Mouse (Mus musculus) stomach, embryonic 16.5 days (tissue): ENCODE data around the gene Prss8. TPM values are rescaled to one million over a fixed set of nuclear protein-coding genes. Genes with fewer than 3 reads are reported as not detected.

Experiments
- ATAC-seq: fragments of 200-750 bp; cut with Nextera tagmentation; 2 replicates; pipeline ENCODE4 v1.8.0; 2017; ENCODE audit warnings: moderate number of reproducible peaks, moderate TSS enrichment; ENCODE audit not compliant: insufficient read depth, low FRiP score
- H3K27ac ChIP-seq: fragments of 300-500 bp; sonication (generic); 2 replicates; pipeline ENCODE4 v1.5.1; 2014; ENCODE audit warnings: low read length
- H3K27me3 ChIP-seq: fragments of 300-500 bp; sonication (generic); 2 replicates; pipeline ENCODE4 v1.6.1; 2014; ENCODE audit warnings: low read length, control low read depth, mixed read lengths; ENCODE audit not compliant: control insufficient read depth, insufficient read depth
- H3K36me3 ChIP-seq: fragments of 300-500 bp; sonication (generic); 2 replicates; pipeline ENCODE4 v1.6.1; 2014; ENCODE audit warnings: low read length; ENCODE audit not compliant: control insufficient read depth, insufficient read depth
- H3K4me1 ChIP-seq: fragments of 300-500 bp; sonication (generic); 2 replicates; pipeline ENCODE4 v1.6.1; 2014; ENCODE audit warnings: low read length, control low read depth, mixed read lengths; ENCODE audit not compliant: control insufficient read depth, insufficient read depth
- H3K4me2 ChIP-seq: fragments of 300-500 bp; sonication (generic); 2 replicates; pipeline ENCODE4 v1.6.1; 2014; ENCODE audit warnings: low read depth, low read length, mixed read lengths
- H3K4me3 ChIP-seq: fragments of 300-500 bp; sonication (generic); replicated peaks from 2 replicates; pipeline ENCODE4 v1.5.1; 2014; ENCODE audit warnings: mild to moderate bottlenecking, low read length
- H3K9ac ChIP-seq: fragments of 300-500 bp; sonication (generic); 2 replicates; pipeline ENCODE4 v1.6.1; 2014; ENCODE audit warnings: low read length
- H3K9me3 ChIP-seq: fragments of 300-500 bp; sonication (generic); replicated peaks from 2 replicates; pipeline ENCODE4 v1.6.1; 2016; ENCODE audit warnings: low read length, control low read depth; ENCODE audit not compliant: control insufficient read depth
- WGBS: fragments of 180-500 bp; shearing (Covaris S2); extraction: QIAGEN DNeasy Blood & Tissue Kit; methylation state at CpG from one replicate; pipeline ENCODE4 v1.1.7; 2014; 5-methylcytosine and 5-hydroxymethylcytosine counted together
- polyA plus RNA-seq: library from polyadenylated mRNA; unstranded; fragments of >200 nt; fragmentation: Nextera tagmentation; extraction: Ambion mirVana; gene quantifications from 2 replicates; pipeline ENCODE4 v1.2.1, GENCODE M21; 2015

The Prss8 gene
- polyA plus RNA-seq, 1 experiment from 2014 or later, result 63.8 TPM

DNA sequence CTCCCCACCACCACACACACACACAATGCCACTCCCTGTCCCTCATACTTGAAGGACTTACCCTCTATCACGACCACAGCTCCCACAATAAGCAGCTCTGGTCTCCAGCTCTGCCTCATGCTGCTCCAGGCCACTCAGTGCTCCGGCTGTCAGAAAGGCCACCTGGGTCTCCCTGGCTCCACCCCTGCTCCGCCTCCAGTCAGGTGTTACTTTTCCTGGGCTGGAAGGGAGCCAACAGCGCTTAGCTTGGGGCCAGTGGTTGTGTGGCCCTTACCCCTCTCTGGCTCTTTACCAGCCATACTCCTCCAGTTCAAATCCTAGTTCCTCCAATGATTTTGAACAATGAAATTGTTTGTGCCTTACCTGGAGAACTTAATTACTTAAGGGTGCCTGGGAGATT lies 39.1 kb downstream of the Prss8 start, which contains the start of gene Prss53:
Prss53 (minus strand) TSS at position 173 of the 400 bp plus-strand sequence.
- Histone ChIP-seq H3K4me2 (no peak within 1 kb of the TSS), H3K9me3 (no peaks in the 10 kb centered on the region), H3K27me3 (no peaks in the 10 kb centered on the region), H3K4me3 (no peak within 1 kb of the TSS), H3K9ac (no peak within 1 kb of the TSS), H3K36me3 (0 out of 2 replicates have a peak, but pooled peaks cover 5% of the 10 kb centered on the region), H3K4me1 (peaks cover 7% of the 10 kb centered on the region), H3K27ac (no peak within 1 kb of the TSS)
- ATAC-seq, result peak; percentile 8; the same call in 1 of the 2 replicates
- WGBS, result 26% methylated on average over 4 of the region's 4 CpGs

DNA sequence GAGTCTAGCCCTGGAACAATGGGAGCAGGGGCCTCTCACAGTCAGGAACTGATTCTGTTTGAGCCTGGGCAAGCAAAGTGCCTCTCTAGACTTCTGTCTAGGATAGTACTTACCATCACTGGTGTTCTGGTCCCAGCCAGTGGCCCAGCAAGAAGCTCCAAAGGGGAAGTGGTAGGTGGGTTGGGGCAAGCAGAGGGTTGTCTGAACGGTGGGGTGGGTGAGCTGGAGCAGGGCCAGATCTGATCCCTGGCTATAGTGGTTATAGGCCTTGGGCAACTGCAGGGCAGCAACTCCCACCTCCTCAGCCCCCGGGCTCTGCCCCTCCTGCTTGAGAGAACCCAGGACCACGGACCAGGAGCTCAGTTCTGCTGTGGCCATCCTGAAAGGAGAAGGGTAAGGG lies 41.1 kb downstream of the Prss8 start:
- no peak overlapping the region for H3K27ac ChIP-seq
- H3K36me3 ChIP-seq, result 0 out of 2 replicates have a peak, but pooled peaks cover 10% of the 10 kb centered on the region
- ATAC-seq, result no peak
- H3K27me3 ChIP-seq, result no peaks in the 10 kb centered on the region
- WGBS, result 62% methylated on average over 3 of the region's 3 CpGs
- peaks cover 5% of the 10 kb centered on the region for H3K4me1 ChIP-seq
- no peak overlapping the region for H3K4me2 ChIP-seq
- H3K9ac ChIP-seq, result no peak overlapping the region
- H3K4me3 ChIP-seq, result no peak overlapping the region
- no peaks in the 10 kb centered on the region for H3K9me3 ChIP-seq

DNA sequence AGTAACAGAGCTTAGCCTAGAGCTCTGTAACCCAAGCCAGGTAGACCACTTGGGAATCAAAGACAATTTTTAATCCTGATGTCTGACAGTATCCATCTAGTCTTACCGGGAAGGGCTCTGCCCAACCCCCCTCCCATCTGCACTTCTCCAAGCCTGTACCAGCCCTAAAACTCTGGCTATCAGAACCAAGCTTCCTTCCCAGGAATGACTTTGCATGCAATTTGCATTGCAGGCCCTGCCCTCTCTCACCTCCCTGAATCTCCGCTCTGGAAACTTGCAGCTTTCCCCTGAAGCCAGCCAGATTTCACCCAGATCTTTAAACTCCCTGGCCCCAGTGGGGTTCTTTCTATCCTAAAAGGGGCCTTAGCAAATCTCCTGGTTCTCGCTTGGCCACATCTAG lies 42.1 kb downstream of the Prss8 start:
- peaks cover 9% of the 10 kb centered on the region for H3K4me1 ChIP-seq
- ATAC-seq, result no peak
- H3K36me3 ChIP-seq, result peaks cover 11% of the 10 kb centered on the region
- H3K27me3 ChIP-seq, result no peaks in the 10 kb centered on the region
- H3K4me3 ChIP-seq, result no peak overlapping the region
- H3K4me2 ChIP-seq, result no peak overlapping the region
- WGBS, result 72% methylated on average over 3 of the region's 3 CpGs
- no peak overlapping the region for H3K9ac ChIP-seq
- no peak overlapping the region for H3K27ac ChIP-seq
- H3K9me3 ChIP-seq, result no peaks in the 10 kb centered on the region

DNA sequence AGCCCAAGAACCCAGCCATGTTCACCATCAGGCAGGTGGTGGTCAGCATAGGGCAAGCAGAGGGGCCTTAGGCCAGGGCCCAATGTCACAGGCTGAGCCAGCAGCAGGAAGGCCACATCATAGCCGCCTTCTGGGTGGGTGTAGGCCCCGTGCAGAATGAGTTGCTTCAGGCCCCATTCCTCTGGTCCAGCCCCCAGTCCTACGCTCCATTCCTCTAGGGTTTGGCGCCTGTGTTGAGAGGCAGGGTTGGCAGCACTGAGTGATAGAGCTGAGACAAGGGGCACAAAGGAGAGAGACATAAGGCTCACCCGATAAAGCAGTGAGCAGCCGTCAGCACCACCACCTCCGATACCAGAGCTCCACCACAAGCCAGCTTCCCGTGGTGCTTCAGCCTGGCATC lies 42.7 kb downstream of the Prss8 start:
- ATAC-seq, result no peak
- Histone ChIP-seq H3K27me3 (no peaks in the 10 kb centered on the region), H3K4me1 (peaks cover 9% of the 10 kb centered on the region), H3K9me3 (no peaks in the 10 kb centered on the region), H3K4me2 (no peak overlapping the region), H3K27ac (no peak overlapping the region), H3K4me3 (no peak overlapping the region), H3K36me3 (peaks cover 14% of the 10 kb centered on the region), H3K9ac (no peak overlapping the region)
- WGBS, result 84% methylated on average over 8 of the region's 8 CpGs

DNA sequence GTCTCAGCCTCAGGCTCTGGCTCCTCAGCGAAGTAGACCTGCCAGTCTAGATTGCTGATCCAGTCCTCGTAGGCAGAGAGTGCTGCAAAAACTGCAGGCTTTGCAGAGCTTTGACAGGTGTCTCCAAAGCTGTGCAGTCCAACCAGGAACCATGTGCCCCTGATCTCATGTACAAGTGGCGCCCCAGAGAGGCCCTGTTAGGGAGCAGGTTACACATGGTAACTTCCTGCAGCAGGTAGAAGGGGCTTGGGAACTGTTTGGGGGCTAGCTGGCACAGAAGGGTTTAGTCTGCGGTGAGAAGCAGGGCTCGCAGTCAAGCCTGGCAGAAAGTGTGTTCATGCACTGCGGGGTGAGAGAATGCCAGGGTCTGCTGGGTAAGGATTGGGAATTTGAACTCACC lies 43.4 kb downstream of the Prss8 start:
- Histone ChIP-seq H3K4me3 (no peak overlapping the region), H3K27me3 (no peaks in the 10 kb centered on the region), H3K4me1 (peaks cover 9% of the 10 kb centered on the region), H3K27ac (no peak overlapping the region), H3K36me3 (peaks cover 20% of the 10 kb centered on the region), H3K9me3 (no peaks in the 10 kb centered on the region), H3K4me2 (no peak overlapping the region), H3K9ac (no peak overlapping the region)
- ATAC-seq, result no peak
- WGBS, result 87% methylated on average over 6 of the region's 6 CpGs

DNA sequence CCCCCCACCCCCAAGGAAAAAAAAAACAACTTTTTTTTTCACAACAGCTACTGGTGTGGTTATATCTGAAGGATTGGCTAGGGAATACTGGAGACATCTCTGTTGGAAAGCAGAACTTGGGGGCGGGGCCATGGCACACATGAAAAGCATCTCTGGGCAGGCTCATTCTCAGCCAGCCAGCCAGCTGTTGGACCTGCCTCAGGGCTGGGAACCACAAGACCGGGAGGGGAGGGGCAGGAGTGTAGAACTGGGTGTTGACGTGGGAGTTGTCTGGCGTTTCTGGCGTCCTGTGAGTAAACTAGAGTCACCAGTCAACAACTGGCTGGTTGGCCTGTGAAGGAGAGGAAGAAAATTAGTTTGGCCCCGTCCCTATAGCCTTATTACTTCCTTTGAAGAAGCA lies 44.0 kb downstream of the Prss8 start:
- Histone ChIP-seq H3K27me3 (no peaks in the 10 kb centered on the region), H3K36me3 (peaks cover 26% of the 10 kb centered on the region), H3K4me2 (no peak overlapping the region), H3K9me3 (no peaks in the 10 kb centered on the region), H3K4me1 (peaks cover 9% of the 10 kb centered on the region), H3K9ac (no peak overlapping the region), H3K4me3 (no peak overlapping the region), H3K27ac (no peak overlapping the region)
- WGBS, result 60% methylated on average over 6 of the region's 6 CpGs
- no peak for ATAC-seq

DNA sequence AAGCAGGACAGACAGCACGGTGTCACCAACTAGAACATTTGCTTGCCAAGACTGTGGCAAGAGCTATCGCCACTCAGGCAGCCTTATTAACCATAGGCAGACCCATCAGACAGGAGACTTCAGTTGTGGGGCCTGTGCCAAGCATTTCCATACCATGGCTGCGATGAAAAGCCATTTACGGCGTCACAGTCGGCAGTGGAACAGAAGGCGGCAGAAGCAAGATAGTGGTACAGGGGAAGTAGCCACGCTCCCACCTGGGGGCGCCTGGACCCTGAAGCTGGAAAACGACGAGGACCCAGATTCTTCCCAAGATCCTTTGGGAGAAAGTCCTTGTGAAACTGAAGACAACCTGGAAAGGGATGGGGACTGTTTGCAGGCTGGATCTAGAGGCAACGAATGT lies 49.5 kb downstream of the Prss8 start:
- Histone ChIP-seq H3K9me3 (no peaks in the 10 kb centered on the region), H3K4me1 (peaks cover 16% of the 10 kb centered on the region), H3K27me3 (no peaks in the 10 kb centered on the region), H3K9ac (no peak overlapping the region), H3K27ac (no peak overlapping the region), H3K4me3 (no peak overlapping the region), H3K4me2 (no peak overlapping the region), H3K36me3 (peaks cover 43% of the 10 kb centered on the region)
- no peak for ATAC-seq
- WGBS, result 82% methylated on average over 12 of the region's 12 CpGs

DNA sequence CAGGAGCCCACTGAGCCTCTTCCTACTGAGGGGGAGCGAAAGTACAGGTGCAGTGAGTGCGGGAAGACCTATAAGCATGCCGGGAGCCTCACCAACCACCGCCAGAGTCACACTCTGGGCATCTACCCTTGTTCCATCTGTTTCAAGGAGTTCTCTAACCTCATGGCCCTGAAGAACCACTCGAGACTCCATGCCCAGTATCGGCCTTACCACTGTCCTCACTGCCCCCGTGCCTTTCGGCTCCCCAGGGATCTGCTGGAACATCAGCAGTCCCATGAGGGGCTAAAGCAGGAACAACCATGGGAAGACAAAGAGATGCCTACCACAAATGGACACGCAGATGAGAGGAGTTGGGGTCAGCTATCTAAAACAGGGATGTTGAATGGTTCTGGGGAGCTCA lies 50.6 kb downstream of the Prss8 start:
- Histone ChIP-seq H3K9ac (no peak overlapping the region), H3K27me3 (no peaks in the 10 kb centered on the region), H3K4me1 (peaks cover 19% of the 10 kb centered on the region), H3K9me3 (no peaks in the 10 kb centered on the region), H3K4me2 (no peak overlapping the region), H3K27ac (no peak overlapping the region), H3K36me3 (peaks cover 40% of the 10 kb centered on the region), H3K4me3 (no peak overlapping the region)
- ATAC-seq, result no peak
- 94% methylated on average over 9 of the region's 9 CpGs for WGBS

DNA sequence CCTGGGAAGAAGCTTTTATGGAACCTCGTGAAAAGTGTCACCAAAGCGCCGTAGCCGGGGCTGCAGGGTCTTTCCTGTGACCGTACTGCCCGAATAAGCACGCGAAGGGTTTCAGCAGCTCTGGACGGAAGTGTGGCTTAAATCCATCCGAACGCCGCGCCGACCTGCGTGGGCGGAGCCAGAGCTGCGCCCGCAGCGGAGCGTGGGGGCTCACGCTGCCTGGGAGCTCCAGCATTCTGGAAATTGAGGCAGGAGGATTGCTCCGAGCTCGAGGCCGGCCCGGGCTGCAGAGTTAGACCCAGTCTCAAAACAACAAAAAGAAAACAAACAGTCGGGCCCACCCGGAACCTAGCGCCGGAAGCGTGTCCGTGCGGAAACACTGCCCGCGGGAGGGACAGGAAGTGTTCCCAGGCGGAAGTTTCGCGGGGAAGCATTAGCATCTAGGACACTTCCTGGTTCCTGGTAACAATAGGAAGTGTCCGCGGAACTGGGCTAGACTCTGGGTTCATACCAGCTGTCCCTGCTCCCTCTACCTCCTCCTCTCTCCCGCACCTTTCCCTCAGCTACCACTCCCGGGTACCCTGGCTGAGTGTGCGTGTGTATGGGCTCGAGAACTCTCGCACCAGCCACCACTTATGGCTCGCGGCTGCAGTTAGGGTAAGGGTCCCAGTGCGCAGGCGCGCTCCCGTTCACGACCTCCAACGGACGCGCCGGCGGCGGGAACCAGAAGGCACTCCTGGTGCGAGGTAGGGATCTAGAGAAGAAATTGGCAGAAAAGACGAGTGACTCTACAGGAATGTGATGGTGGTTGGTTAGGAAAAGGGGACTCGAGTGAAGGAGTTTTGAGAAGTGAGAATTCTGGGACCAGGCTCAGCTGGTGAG lies 53.2 kb downstream of the Prss8 start, which contains the start of gene Zfp668:
Zfp668 (minus strand) TSS at position 362 of the 882 bp plus-strand sequence.
- WGBS, result under 1% methylated on average over 60 of the region's 60 CpGs

More for the DNA sequence above, 53.2 kb downstream of the Prss8 start, which contains the start of gene Zfp668:
- Histone ChIP-seq H3K4me1 (peaks cover 17% of the 10 kb centered on the region), H3K4me2 (peak within 1 kb of the TSS; percentile 85), H3K36me3 (peaks cover 32% of the 10 kb centered on the region), H3K27ac (peak within 1 kb of the TSS; percentile 98), H3K9me3 (no peaks in the 10 kb centered on the region), H3K9ac (peak within 1 kb of the TSS; percentile 95), H3K4me3 (peak within 1 kb of the TSS; percentile 96), H3K27me3 (no peaks in the 10 kb centered on the region)
- peak; percentile 70 for ATAC-seq
